Mouse (Mus musculus): Measurements from ENCODE around the gene Ermap. TPM values are rescaled to one million over a fixed set of nuclear protein-coding genes. Genes with fewer than 3 reads are reported as not detected.
A peak's percentile ranks its signal among the peaks of the same experiment; 100 is the strongest.

Ermap gene
- polyA plus RNA-seq, 1 experiment from 2014 or later: 0.41 TPM

DNA sequence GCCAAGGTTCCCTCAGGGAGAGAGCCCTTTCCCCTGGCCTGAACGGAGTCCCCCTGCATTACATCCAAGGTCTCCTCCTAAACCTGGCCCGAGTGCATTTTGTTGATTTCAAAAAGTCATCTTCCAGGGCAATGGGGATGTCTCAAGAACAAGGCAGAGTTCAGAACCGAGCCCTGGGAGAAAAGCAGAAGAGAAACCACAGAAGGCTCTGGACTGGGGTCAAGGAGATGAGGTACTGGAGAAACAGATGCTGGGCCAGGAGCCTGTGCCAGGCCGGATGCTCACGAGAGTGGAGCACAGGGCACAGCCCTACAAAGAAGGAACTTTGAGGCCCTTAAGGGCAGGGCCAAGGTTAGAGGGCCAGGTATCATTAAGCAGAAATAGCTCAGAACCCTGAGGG lies 12.1 kb downstream of the Ermap start:
- no peaks in the 10 kb centered on the region for H3K36me3 ChIP-seq (ENCODE audit: control insufficient read depth, insufficient read depth, low read length)
- DNase-seq (ENCODE audit: low spot score) (no peak), ATAC-seq (no peak)
- H3K27ac ChIP-seq (ENCODE audit: low read depth, low read length): no peak overlapping the region
- no peaks in the 10 kb centered on the region for H3K9me3 ChIP-seq (replicated peaks; ENCODE audit: control insufficient read depth, low read length)
- H3K9ac ChIP-seq (ENCODE audit: low read length): no peak overlapping the region
- H3K4me2 ChIP-seq (ENCODE audit: low read length): no peak overlapping the region
- no peak overlapping the region for H3K4me3 ChIP-seq (ENCODE audit: low read depth, low read length)
- H3K4me1 ChIP-seq (ENCODE audit: control insufficient read depth, insufficient read depth, low read length): peaks cover 5% of the 10 kb centered on the region
- WGBS: 80% methylated on average over 5 of the region's 5 CpGs
- H3K27me3 ChIP-seq (replicated peaks; ENCODE audit: control insufficient read depth, insufficient read depth, low read length): no peaks in the 10 kb centered on the region

DNA sequence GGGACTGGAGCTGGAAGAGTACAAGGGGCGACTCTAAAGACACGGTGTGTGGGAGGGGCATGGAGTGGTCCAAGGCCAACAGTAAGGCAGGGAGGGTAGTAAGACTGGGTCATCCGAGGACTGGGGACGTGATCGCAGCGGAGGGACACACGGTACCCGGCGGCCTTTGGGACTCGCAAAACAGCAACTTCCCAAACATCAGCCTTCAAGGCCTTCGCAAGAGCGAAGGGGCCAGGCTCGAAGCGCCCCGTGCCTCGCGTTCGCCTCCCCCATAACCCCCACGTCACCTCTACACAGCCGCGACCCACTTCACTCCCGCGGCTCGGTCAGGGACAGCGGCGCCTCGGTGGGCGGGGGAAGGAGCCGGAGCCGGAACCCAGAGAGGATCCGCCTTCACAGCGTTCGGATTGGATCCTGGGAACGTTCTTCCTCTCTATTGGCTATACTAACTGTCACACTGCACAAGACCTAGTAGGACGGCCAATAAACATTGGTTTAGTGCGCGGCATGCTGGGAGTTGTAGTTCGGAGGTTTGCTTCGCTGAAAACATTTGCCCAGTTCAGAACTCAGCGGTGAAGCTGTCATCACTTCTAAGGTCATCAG lies 15.9 kb downstream of the Ermap start, which contains the start of gene Zfp691:
TSS of gene Zfp691 (minus strand) at position 345 of the 603 bp plus-strand sequence.
- Histone ChIP-seq H3K9ac (ENCODE audit: low read length) (peak within 1 kb of the TSS; percentile 85), H3K27me3 (replicated peaks; ENCODE audit: control insufficient read depth, insufficient read depth, low read length) (no peaks in the 10 kb centered on the region), H3K4me3 (ENCODE audit: low read depth, low read length) (peak within 1 kb of the TSS; percentile 73), H3K9me3 (replicated peaks; ENCODE audit: control insufficient read depth, low read length) (no peaks in the 10 kb centered on the region), H3K27ac (ENCODE audit: low read depth, low read length) (no peak within 1 kb of the TSS), H3K4me1 (ENCODE audit: control insufficient read depth, insufficient read depth, low read length) (peaks cover 6% of the 10 kb centered on the region), H3K36me3 (ENCODE audit: control insufficient read depth, insufficient read depth, low read length) (peaks cover 17% of the 10 kb centered on the region), H3K4me2 (ENCODE audit: low read length) (peak within 1 kb of the TSS; percentile 64)
- ATAC-seq (peak; percentile 100), DNase-seq (ENCODE audit: low spot score) (peak; percentile 99)
- under 1% methylated on average over 39 of the region's 40 CpGs for WGBS

DNA sequence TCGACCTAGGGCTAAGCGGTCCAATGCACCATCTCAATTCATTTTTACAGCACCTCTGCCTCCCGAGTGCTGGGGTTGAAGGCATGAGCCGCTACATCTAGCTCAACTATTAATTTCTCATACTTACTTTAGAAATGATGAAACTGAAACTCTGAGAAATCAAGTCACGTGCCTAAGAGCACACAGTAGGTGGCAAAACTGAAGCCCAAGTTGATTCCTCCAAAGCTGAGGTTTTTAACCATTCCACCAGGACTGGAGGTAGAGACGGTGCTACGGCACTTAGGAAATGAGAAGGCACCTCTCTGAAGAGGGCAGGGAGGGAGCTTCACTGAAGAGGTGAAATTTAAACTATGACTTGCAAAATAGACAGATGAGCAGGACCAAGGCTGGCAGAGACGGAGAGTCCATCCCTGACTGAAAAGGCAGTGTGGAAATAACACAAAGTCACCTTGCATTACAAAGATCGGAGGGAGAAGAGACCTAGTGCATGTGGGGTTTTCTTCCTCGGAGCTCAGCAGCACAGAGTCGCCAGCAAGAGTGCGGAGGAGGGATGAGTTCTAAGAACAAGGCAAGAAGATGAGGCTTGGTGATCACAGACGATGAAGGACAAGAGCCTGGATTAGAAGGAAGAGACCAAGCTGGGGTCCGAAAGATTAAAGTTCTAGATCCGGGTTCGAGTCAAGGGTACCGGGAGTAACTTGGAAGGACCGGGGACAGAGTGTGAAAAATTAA lies 16.7 kb downstream of the Ermap start:
- no peak overlapping the region for H3K27ac ChIP-seq (ENCODE audit: low read depth, low read length)
- WGBS: 45% methylated on average over 18 of the region's 18 CpGs
- H3K9me3 ChIP-seq (replicated peaks; ENCODE audit: control insufficient read depth, low read length): no peaks in the 10 kb centered on the region
- peaks cover 6% of the 10 kb centered on the region for H3K4me1 ChIP-seq (ENCODE audit: control insufficient read depth, insufficient read depth, low read length)
- H3K36me3 ChIP-seq (ENCODE audit: control insufficient read depth, insufficient read depth, low read length): peaks cover 23% of the 10 kb centered on the region
- ATAC-seq (no peak), DNase-seq (ENCODE audit: low spot score) (no peak)
- peak overlapping the region; percentile 64 for H3K4me2 ChIP-seq (ENCODE audit: low read length)
- H3K4me3 ChIP-seq (ENCODE audit: low read depth, low read length): peak overlapping the region; percentile 73
- no peaks in the 10 kb centered on the region for H3K27me3 ChIP-seq (replicated peaks; ENCODE audit: control insufficient read depth, insufficient read depth, low read length)
- peak overlapping the region; percentile 85 for H3K9ac ChIP-seq (ENCODE audit: low read length)

DNA sequence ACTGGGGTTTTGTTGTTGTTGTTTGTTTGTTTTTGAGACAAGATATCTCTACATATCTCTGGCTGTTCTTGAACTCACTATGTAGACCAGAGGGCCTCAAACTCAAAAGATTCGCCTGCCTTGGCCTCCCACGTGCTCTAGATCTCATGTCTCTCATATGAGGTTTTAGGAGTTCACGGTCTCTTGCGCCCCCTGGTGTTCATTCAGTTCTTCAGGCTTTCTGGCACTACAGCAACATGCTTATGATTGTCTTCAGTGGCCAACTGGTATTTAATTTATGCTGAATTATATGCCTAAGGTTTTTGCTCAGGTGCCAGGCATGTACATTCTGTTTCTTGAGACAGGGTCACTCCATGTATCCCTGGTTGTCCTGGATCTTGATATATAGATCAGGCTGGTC lies 22.1 kb downstream of the Ermap start:
- Histone ChIP-seq H3K4me2 (ENCODE audit: low read length) (no peak overlapping the region), H3K9ac (ENCODE audit: low read length) (no peak overlapping the region), H3K4me1 (ENCODE audit: control insufficient read depth, insufficient read depth, low read length) (peaks cover under 1% of the 10 kb centered on the region; the same call in 1 of the 2 replicates), H3K9me3 (replicated peaks; ENCODE audit: control insufficient read depth, low read length) (no peaks in the 10 kb centered on the region), H3K4me3 (ENCODE audit: low read depth, low read length) (no peak overlapping the region), H3K36me3 (ENCODE audit: control insufficient read depth, insufficient read depth, low read length) (peaks cover 26% of the 10 kb centered on the region), H3K27ac (ENCODE audit: low read depth, low read length) (no peak overlapping the region), H3K27me3 (replicated peaks; ENCODE audit: control insufficient read depth, insufficient read depth, low read length) (no peaks in the 10 kb centered on the region)
- DNase-seq (ENCODE audit: low spot score): peak; percentile 92
- 7% methylated on average over 4 of the region's 4 CpGs for WGBS
- peak; percentile 81 for ATAC-seq

DNA sequence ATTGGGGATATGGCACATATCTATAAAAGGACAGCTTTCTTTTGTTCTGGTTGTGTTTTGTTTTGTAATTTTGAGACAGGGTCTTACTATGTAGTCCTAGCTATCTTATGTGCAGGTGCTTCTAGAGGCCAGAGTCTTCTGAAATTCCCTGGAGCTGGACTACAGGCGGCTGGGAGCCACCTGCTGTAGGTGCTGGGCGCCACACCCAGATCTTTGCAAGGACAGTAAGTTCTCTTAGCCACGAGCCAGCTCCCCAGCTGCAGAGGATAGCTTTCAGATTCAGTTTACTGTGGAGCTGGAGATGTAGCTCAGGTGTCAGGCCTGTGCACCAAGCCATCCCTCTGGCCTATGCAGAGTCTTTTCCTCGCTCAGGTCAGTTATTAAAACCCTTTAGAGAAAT lies 22.7 kb downstream of the Ermap start:
- Histone ChIP-seq H3K27ac (ENCODE audit: low read depth, low read length) (no peak overlapping the region), H3K9me3 (replicated peaks; ENCODE audit: control insufficient read depth, low read length) (no peaks in the 10 kb centered on the region), H3K4me3 (ENCODE audit: low read depth, low read length) (no peak overlapping the region), H3K36me3 (ENCODE audit: control insufficient read depth, insufficient read depth, low read length) (peaks cover 26% of the 10 kb centered on the region), H3K4me1 (ENCODE audit: control insufficient read depth, insufficient read depth, low read length) (no peaks in the 10 kb centered on the region), H3K27me3 (replicated peaks; ENCODE audit: control insufficient read depth, insufficient read depth, low read length) (no peaks in the 10 kb centered on the region), H3K9ac (ENCODE audit: low read length) (no peak overlapping the region), H3K4me2 (ENCODE audit: low read length) (no peak overlapping the region)
- no peak for DNase-seq (ENCODE audit: low spot score)
- no peak for ATAC-seq
- 87% methylated on average over 4 of the region's 4 CpGs for WGBS

DNA sequence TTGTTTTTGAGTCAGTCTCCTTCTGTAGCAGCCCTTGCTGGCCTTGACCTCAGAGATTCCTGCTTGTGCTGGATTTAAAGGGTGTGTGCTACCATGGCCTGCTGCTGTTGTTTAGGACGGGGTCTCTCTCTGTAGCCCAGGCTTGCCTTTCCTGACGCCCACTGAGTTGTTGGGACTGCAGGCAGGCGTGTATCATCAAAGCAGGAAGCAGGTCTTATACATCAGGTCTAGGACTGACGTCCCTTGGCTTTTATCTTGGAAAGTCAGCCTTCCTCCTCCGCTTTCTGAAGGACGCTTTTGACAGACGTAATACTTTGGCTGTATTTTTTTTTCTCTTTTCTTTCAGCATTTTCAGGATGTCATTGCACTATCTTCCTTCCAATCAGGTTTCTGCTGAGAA lies 23.9 kb downstream of the Ermap start:
- ATAC-seq: no peak
- no peak for DNase-seq (ENCODE audit: low spot score)
- Histone ChIP-seq H3K27me3 (replicated peaks; ENCODE audit: control insufficient read depth, insufficient read depth, low read length) (no peaks in the 10 kb centered on the region), H3K4me3 (ENCODE audit: low read depth, low read length) (no peak overlapping the region), H3K4me2 (ENCODE audit: low read length) (no peak overlapping the region), H3K27ac (ENCODE audit: low read depth, low read length) (no peak overlapping the region), H3K4me1 (ENCODE audit: control insufficient read depth, insufficient read depth, low read length) (no peaks in the 10 kb centered on the region), H3K9ac (ENCODE audit: low read length) (no peak overlapping the region), H3K36me3 (ENCODE audit: control insufficient read depth, insufficient read depth, low read length) (peaks cover 26% of the 10 kb centered on the region), H3K9me3 (replicated peaks; ENCODE audit: control insufficient read depth, low read length) (no peaks in the 10 kb centered on the region)
- 83% methylated on average over 7 of the region's 7 CpGs for WGBS

- Histone ChIP-seq H3K4me3 (ENCODE audit: low read depth, low read length) (no peak overlapping the region), H3K9ac (ENCODE audit: low read length) (no peak overlapping the region), H3K4me2 (ENCODE audit: low read length) (no peak overlapping the region), H3K4me1 (ENCODE audit: control insufficient read depth, insufficient read depth, low read length) (no peaks in the 10 kb centered on the region), H3K9me3 (replicated peaks; ENCODE audit: control insufficient read depth, low read length) (no peaks in the 10 kb centered on the region), H3K27me3 (replicated peaks; ENCODE audit: control insufficient read depth, insufficient read depth, low read length) (no peaks in the 10 kb centered on the region), H3K27ac (ENCODE audit: low read depth, low read length) (no peak overlapping the region), H3K36me3 (ENCODE audit: control insufficient read depth, insufficient read depth, low read length) (peaks cover 2% of the 10 kb centered on the region; the same call in 1 of the 2 replicates)
- DNase-seq (ENCODE audit: low spot score) (no peak), ATAC-seq (no peak)
- WGBS: 92% methylated on average over 4 of the region's 4 CpGs
These were observed 26.8 kb downstream of the Ermap start for GRCm38 (mm10) chr4:119162990-119163389.

DNA sequence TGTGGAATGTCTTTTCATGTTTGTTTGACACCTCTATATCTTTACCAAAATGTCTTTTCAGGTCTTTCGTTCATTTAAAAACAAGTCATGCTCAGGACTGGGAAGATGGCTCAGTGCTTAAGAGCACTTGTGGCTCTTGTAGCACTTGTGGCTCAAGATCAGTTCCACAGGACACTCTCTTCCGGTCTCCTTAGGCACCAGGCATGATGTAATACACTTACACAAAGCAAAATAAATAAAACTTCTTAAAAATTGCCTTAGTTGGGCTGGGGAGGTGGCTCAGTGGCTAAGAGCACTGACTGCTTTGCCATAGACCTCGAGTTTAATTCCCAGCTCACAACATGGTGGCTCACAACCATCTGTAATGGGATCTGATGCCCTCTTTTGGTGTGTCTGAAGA lies 28.5 kb downstream of the Ermap start:
- Histone ChIP-seq H3K27ac (ENCODE audit: low read depth, low read length) (no peak overlapping the region), H3K27me3 (replicated peaks; ENCODE audit: control insufficient read depth, insufficient read depth, low read length) (no peaks in the 10 kb centered on the region), H3K9me3 (replicated peaks; ENCODE audit: control insufficient read depth, low read length) (no peaks in the 10 kb centered on the region), H3K4me2 (ENCODE audit: low read length) (no peak overlapping the region), H3K4me1 (ENCODE audit: control insufficient read depth, insufficient read depth, low read length) (no peaks in the 10 kb centered on the region), H3K9ac (ENCODE audit: low read length) (no peak overlapping the region), H3K36me3 (ENCODE audit: control insufficient read depth, insufficient read depth, low read length) (no peaks in the 10 kb centered on the region), H3K4me3 (ENCODE audit: low read depth, low read length) (no peak overlapping the region)
- ATAC-seq (no peak), DNase-seq (ENCODE audit: low spot score) (no peak)
- WGBS: 74% methylated on average over 3 of the region's 3 CpGs

- H3K9ac ChIP-seq (ENCODE audit: low read length): no peak overlapping the region
- no peaks in the 10 kb centered on the region for H3K27me3 ChIP-seq (replicated peaks; ENCODE audit: control insufficient read depth, insufficient read depth, low read length)
- no peaks in the 10 kb centered on the region for H3K9me3 ChIP-seq (replicated peaks; ENCODE audit: control insufficient read depth, low read length)
- DNase-seq (ENCODE audit: low spot score): no peak
- no peaks in the 10 kb centered on the region for H3K36me3 ChIP-seq (ENCODE audit: control insufficient read depth, insufficient read depth, low read length)
- no peak overlapping the region for H3K4me3 ChIP-seq (ENCODE audit: low read depth, low read length)
- ATAC-seq: no peak
- H3K4me1 ChIP-seq (ENCODE audit: control insufficient read depth, insufficient read depth, low read length): no peaks in the 10 kb centered on the region
- WGBS: 84% methylated on average over 5 of the region's 5 CpGs
- no peak overlapping the region for H3K4me2 ChIP-seq (ENCODE audit: low read length)
- no peak overlapping the region for H3K27ac ChIP-seq (ENCODE audit: low read depth, low read length)
These were observed 31.9 kb downstream of the Ermap start for GRCm38 (mm10) chr4:119157891-119158290.
